Mouse (Mus musculus) spleen, postnatal 0 days (tissue): Measurements from ENCODE around the gene Apmap. TPM values are rescaled to one million over a fixed set of nuclear protein-coding genes. Genes with fewer than 3 reads are reported as not detected.

Source experiments
- polyA plus RNA-seq: library from polyadenylated mRNA; unstranded; fragments of >200 nt; fragmentation: Nextera tagmentation; extraction: Ambion mirVana; gene quantifications from 2 replicates; pipeline ENCODE4 v1.2.1, GENCODE M21; 2015

Apmap gene
- 27.8 and 28.9 TPM in 2 replicates for polyA plus RNA-seq

DNA sequence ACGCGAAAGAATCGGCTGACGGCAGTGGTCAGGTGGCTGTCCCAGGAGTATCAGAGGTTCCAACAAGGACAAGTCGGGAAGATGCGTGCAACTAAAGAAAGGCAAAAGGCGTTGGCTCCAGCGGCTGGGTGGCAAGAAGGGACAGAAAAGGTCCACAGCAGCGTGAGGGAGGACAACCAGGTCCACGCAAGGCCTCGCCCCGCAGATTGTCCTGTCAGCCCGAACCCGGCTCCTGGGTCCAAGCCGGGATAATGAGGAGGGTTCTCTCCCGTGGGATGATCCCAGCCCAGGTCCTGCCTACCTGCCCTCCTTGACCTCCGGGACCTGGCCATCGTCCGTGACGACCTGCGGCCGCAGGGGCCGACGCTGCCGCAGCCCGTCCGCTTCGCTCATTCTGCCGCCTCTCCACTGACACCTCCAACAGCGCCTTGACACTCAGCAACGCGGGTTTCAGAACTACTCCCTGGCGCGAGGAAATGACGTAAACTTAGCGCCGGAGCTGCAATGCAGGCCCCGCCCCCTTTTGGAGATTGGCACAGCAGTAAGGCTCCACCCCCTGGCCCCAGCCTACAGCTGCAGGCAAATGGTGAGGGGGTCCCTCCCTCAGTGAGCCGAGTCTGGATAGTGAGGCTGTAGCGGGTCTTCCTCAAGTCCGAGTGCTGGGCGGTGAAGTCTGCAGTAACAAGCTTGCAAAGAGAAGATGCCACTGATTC lies at the start of gene Apmap:
TSS of gene Apmap (minus strand) at position 481 of the 713 bp plus-strand sequence.

DNA sequence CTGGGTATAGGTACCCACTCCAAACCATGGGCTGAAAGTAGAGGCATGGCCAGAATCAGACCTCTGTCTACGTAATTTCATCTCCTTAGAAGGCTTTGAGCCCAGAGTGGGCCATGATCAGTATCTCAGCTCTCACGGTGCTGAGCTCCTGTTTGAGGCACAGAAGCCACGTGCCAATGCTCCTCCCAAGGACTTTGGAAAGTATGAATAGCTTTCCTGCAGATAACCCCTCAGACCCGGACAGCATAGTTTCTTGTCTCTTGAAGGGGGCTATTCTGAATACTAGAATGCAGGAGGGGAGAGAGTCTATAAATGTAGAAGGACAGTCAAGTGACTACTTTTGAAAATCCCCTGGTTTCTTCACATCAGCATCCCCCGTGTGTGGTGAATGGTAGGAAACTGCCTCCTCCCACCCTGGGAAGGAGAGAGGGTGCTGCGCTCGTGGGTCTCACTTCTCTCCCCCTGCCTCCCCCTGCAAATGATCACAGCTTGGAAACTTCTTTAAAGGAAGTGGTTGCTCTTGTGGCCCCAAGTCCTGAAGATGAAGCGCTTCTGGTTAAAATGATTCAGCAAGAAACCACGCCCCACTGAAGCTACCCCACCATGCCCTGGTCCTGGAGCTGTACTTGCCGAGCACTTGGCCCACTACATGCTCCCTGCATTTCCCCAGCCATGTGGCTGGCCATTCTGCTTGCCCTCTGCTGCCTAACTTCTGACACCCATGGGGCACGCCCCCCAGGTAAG lies 38.3 kb downstream of the Apmap start, which contains the start of gene Cst7:
TSS of gene Cst7 (plus strand) at position 569 of the 744 bp plus-strand sequence.

Other genes starting within 250 kb of the Apmap start
- 1.0 and 1.4 TPM in 2 replicates for gene 3300002I08Rik, start 245.8 kb downstream of the Apmap start, polyA plus RNA-seq
- gene Zfp442, start 157.1 kb downstream of the Apmap start, polyA plus RNA-seq: 0.84 and 0.90 TPM in 2 replicates
- gene Zfp345, start 123.5 kb downstream of the Apmap start, polyA plus RNA-seq: not detected in 2 replicates
- 15.5 and 22.2 TPM in 2 replicates for gene Cst7, start 38.2 kb downstream of the Apmap start, polyA plus RNA-seq
- 27.9 and 29.0 TPM in 2 replicates for gene Acss1, start 59.9 kb upstream of the Apmap start, polyA plus RNA-seq
- gene Vsx1, start 80.8 kb upstream of the Apmap start, polyA plus RNA-seq: not detected in 2 replicates
- 11.0 and 13.3 TPM in 2 replicates for gene Entpd6, start 140.5 kb upstream of the Apmap start, polyA plus RNA-seq
- gene Pygb, start 178.2 kb upstream of the Apmap start, polyA plus RNA-seq: 16.8 and 20.5 TPM in 2 replicates